Mouse (Mus musculus) right cerebral cortex, postnatal 36 days (tissue): Measurements from ENCODE around the gene S100a14.
A peak's percentile ranks its signal among the peaks of the same experiment; 100 is the strongest.

Experiments used
- DNase-seq, 2 experiments: peaks; one replicate each; pipeline ENCODE4 v3.0.0; 2022; ENCODE audit warnings: low spot score in 2 of 2, mixed read lengths in 1 of 2

Gene S100a14

GRCm38 (mm10) chr3:90526580-90526979 is at the start of gene S100a14:
TSS of gene S100a14 (plus strand) at chr3:90526856.
- DNase-seq: no peak

- DNase-seq: no peak
Observed at GRCm38 (mm10) chr3:90486998-90487397, 39.7 kb upstream of the S100a14 start.

- no peak for DNase-seq
Observed at GRCm38 (mm10) chr3:90488576-90488975, 38.1 kb upstream of the S100a14 start.

GRCm38 (mm10) chr3:90490696-90491256 is 35.9 kb upstream of the S100a14 start, which contains the start of gene Snapin:
TSS of gene Snapin (minus strand) at chr3:90491033.
- peak; percentile 91 to 93 for DNase-seq

- DNase-seq: no peak
Observed at GRCm38 (mm10) chr3:90491350-90491749, 35.3 kb upstream of the S100a14 start.

GRCm38 (mm10) chr3:90493831-90494540 is 32.7 kb upstream of the S100a14 start:
- no peak for DNase-seq

GRCm38 (mm10) chr3:90495850-90496525 is 30.7 kb upstream of the S100a14 start:
- no peak for DNase-seq

- no peak for DNase-seq
Observed at GRCm38 (mm10) chr3:90497597-90497996, 29.1 kb upstream of the S100a14 start.

GRCm38 (mm10) chr3:90503444-90503843 is 23.2 kb upstream of the S100a14 start:
- DNase-seq: no peak

GRCm38 (mm10) chr3:90505216-90505615 is 21.4 kb upstream of the S100a14 start:
- no peak for DNase-seq

GRCm38 (mm10) chr3:90506362-90506761 is 20.3 kb upstream of the S100a14 start:
- DNase-seq: no peak

GRCm38 (mm10) chr3:90508287-90508949 is 18.2 kb upstream of the S100a14 start:
- no peak for DNase-seq

- DNase-seq: peak; percentile 97 to 99
Observed at GRCm38 (mm10) chr3:90508950-90509746, 17.5 kb upstream of the S100a14 start, which contains the start of gene Chtop. TSS of gene Chtop (minus strand) at chr3:90509498.

- DNase-seq: no peak
Observed at GRCm38 (mm10) chr3:90509747-90510123, 16.9 kb upstream of the S100a14 start.

GRCm38 (mm10) chr3:90512276-90512675 is 14.4 kb upstream of the S100a14 start:
- DNase-seq: no peak

- no peak for DNase-seq
Observed at GRCm38 (mm10) chr3:90512948-90513642, 13.6 kb upstream of the S100a14 start.

- DNase-seq: no peak
Observed at GRCm38 (mm10) chr3:90513796-90514590, 12.7 kb upstream of the S100a14 start, which contains the start of the genes S100a1 and S100a13. TSS of gene S100a1 (minus strand) at chr3:90514392. TSS of gene S100a13 (plus strand) at chr3:90514435.

- no peak for DNase-seq
Observed at GRCm38 (mm10) chr3:90514691-90515090, 12.0 kb upstream of the S100a14 start.

- DNase-seq: no peak
Observed at GRCm38 (mm10) chr3:90515242-90515641, 11.4 kb upstream of the S100a14 start.

GRCm38 (mm10) chr3:90515789-90516188 is 10.9 kb upstream of the S100a14 start:
- DNase-seq: no peak
